Mouse (Mus musculus): ENCODE measurements around the gene Agbl2.

- TF ChIP-seq CTCF (IDR thresholded peaks at IDR 0.05; ENCODE audit: low read depth): no peak
- TF ChIP-seq EP300 (IDR thresholded peaks at IDR 0.05; ENCODE audit: low read depth): no peak
Measured at GRCm38 (mm10) chr2:90735326-90735725, 47.2 kb upstream of the Agbl2 start.

Data from liver, postnatal 0 days (tissue).